Mouse (Mus musculus) gastrocnemius, adult 18-20 months (tissue): ENCODE results near the gene Olfr1389. TPM values are rescaled to one million over a fixed set of nuclear protein-coding genes. Genes with fewer than 3 reads are reported as not detected.
"Not testable (repeated sequence)": the region's sequence is repeated elsewhere in the genome, so short reads cannot be mapped to it uniquely, and the experiment has no call there.

Experiments used
- DNase-seq: peaks from one replicate; pipeline ENCODE4 v3.0.0; 2021; ENCODE audit warnings: low spot score
- long read RNA-seq, 2 experiments: library from polyadenylated mRNA; stranded (forward); transcript quantifications; one replicate each; pipeline ENCODE4 v2.0.0; 2021
- total RNA-seq, 2 experiments: library from RNA; stranded (reverse); gene quantifications; 2 replicates each; pipeline ENCODE4 v1.2.3; 2021

Gene Olfr1389
- not detected for total RNA-seq
- long read RNA-seq, experiment 1 = 0 reads
- long read RNA-seq, experiment 2 = 0 reads

GRCm38 (mm10) chr11:49422767-49423166 lies at the start of gene Olfr1389:
Olfr1389 (plus strand) TSS chr11:49423067.
- DNase-seq = no peak

DNA sequence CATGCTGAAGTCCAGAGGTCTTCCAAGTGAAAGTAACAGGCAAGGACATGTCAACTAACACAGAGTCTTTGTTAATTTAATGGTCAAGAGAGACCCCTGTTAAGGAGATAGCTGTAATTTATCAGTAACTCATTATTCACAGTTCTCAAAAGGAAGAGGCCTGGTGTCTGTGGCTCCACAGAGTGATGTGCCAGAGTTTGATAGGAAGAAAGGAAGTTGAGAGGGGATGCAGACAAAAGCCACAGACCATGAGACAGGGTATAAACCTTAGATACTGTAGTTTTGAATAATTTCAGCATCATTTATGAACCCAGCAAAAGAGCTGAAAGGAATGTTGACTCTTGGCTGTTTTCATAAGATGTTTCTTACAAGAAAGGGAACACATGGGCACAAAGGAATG lies 39.7 kb upstream of the Olfr1389 start:
- DNase-seq = no peak

GRCm38 (mm10) chr11:49386118-49386517 lies 36.7 kb upstream of the Olfr1389 start:
- not testable (repeated sequence) for DNase-seq

DNA sequence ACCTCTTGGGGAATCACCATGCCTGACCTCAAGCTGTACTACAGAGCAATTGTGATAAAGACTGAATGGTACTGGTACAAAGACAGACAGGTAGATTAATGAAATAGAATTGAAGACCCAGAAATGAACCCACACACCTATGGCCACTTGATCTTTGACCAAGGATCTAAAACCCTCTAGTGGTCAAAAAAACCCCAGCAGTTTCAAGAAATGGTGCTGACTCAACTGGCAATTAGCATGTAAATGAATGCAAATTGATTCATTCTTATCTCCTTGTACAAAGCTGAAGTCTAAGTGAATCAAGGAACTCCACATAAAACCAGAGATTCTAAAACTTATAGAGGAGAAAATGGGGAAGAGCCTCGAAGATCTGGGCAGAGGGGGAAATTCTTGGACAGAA lies 30.2 kb upstream of the Olfr1389 start:
- DNase-seq = not testable (repeated sequence)

DNA sequence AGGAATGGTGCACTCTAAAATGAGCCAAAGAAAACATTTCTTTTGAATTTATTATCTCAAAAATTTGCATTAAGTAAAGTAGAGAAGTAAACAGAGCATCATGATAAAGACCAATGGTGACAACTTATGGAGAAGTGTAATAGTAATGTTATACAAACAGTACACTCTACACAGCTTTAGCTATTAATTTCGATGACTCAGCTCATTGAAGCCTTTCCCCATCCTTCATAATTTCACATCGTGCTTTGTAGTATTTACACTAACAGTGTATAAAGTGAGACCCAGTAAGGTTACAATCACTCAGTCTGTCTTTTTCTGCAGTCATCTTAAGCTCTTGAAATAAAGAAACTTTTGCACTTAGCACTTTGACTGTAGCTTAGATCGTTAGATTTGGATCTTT lies 16.1 kb upstream of the Olfr1389 start:
- DNase-seq = no peak

DNA sequence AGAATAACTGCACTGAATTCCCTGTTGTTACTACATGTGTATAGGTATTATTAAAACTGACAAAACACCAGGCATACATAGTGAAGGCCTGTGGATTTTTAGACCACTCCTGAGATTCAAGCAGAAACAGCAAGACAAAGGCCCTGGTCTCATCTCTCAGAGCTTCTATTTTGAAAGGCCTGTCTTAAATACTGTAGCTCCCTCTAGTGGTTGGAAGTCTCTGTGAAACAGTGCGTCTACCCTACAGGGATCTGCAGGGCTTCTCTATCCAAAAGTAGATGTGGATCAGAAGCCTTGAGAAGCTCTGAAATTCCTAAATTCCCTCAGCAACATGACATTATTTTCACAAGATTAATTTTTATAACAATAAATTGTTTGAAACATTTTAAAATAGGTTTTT lies 12.3 kb upstream of the Olfr1389 start:
- no peak for DNase-seq

DNA sequence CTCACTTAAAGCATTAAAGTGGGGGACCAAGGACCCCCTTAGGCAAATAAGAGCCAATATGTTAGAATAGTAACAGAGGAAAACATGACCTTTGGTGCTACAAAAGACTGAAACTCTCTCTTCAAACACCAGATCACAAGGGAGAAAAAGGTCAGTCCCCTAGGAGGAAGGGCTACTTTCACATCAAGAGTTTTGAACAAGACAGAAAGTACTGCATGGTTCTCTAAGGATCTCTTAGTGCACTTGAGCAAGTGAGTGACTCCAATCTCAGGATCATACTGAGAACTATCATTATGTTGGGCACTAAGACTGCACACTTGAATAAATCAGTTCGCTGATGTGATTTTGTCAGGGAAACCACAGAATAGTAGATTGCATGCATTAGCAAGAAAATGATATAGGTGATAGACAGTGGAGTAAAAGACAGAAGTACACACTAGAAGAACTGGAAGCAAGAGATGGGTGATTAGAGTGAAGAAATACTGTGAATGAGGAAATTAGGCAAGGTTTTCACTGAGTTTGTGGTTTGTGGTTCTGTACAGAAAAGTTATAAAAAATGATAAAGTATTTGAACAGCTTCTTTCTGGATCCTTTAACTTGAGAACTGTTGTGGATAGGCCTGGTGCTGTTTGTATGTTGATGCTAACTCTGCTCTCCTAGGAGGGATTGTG lies 2.5 kb downstream of the Olfr1389 start:
- DNase-seq = no peak

DNA sequence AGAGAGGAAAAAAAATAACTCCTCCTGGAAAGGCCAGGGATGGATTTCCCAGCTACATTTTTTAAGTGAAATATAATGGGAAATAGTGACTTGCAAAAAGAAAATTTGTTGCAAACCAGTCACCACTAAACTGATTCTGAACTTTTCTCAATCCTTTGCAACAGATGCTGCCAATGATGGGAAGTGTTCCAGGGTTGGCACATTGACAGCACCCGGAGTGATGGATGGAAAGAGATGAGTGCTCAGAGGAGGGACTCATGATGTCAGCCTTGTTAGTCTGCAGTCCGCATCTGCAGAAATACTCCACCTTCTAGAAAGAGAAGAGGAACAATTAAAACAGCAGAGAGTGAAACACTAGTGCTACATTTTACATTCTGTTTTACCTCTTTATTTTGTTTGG lies 6.8 kb downstream of the Olfr1389 start:
- DNase-seq = no peak

GRCm38 (mm10) chr11:49436411-49436810 lies 13.5 kb downstream of the Olfr1389 start, which contains the start of gene Olfr1388:
Olfr1388 (plus strand) TSS chr11:49436624.
- no peak for DNase-seq

GRCm38 (mm10) chr11:49455043-49455442 lies 32.2 kb downstream of the Olfr1389 start, which contains the start of gene Olfr1387:
Olfr1387 (plus strand) TSS chr11:49455343.
- no peak for DNase-seq

DNA sequence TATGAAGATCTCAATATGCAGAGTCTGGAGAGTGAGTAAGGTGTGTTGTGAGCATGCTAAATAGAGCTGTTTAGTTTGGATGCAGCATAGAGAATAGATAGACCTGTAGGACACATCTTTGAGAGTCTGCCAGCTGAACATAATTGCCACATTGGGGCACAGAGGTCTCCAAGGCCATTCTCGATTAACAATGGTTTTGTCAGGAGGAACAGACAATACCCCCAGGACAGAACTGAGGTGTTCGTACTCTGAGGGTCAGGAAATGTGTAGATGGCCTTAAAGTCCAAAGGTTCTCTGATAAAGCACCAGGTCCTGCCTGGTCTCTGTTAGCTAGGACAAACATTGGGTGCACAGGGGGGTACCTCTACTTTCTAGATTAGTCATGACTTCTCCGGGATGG lies 41.9 kb downstream of the Olfr1389 start, which contains the start of gene Olfr1386:
Olfr1386 (plus strand) TSS at position 301 of the 400 bp plus-strand sequence.
- not testable (repeated sequence) for DNase-seq

Other genes with a start within 250 kb of the Olfr1389 start
- 1 to 10 TPM; 1.1 to 1.8 TPM for gene Btnl9, start 235.9 kb upstream of the Olfr1389 start, total RNA-seq
- gene Zfp62, start 219.8 kb upstream of the Olfr1389 start, total RNA-seq = 10 to 100 TPM; 27.4 to 28.3 TPM
- gene Mgat1, start 178.9 kb upstream of the Olfr1389 start, total RNA-seq = 10 to 100 TPM; 41.0 to 49.9 TPM
- gene Olfr1393, start 144.8 kb upstream of the Olfr1389 start, total RNA-seq = under 1 TPM in 1 of 2 experiments, not detected in 1; 0.09 TPM
- gene Olfr1392, start 137.8 kb upstream of the Olfr1389 start, total RNA-seq = not detected
- not detected for gene Olfr10, start 118.3 kb upstream of the Olfr1389 start, total RNA-seq
- not detected for gene Olfr1391, start 100.3 kb upstream of the Olfr1389 start, total RNA-seq
- not detected for gene Olfr1390, start 87.9 kb upstream of the Olfr1389 start, total RNA-seq
- gene Olfr1388, start 13.6 kb downstream of the Olfr1389 start, total RNA-seq = under 1 TPM in 1 of 2 experiments, not detected in 1; 0.07 TPM
- not detected for gene Olfr1387, start 32.3 kb downstream of the Olfr1389 start, total RNA-seq
- not detected for gene Olfr1386, start 42.0 kb downstream of the Olfr1389 start, total RNA-seq
- not detected for gene Olfr1385, start 66.0 kb downstream of the Olfr1389 start, total RNA-seq
- not detected for gene Olfr1384, start 83.7 kb downstream of the Olfr1389 start, total RNA-seq
- under 1 TPM in 1 of 2 experiments, not detected in 1; 0.30 TPM for gene Olfr1383, start 96.6 kb downstream of the Olfr1389 start, total RNA-seq
- not detected for gene Olfr1382, start 105.2 kb downstream of the Olfr1389 start, total RNA-seq
- not detected for gene Olfr1381, start 120.4 kb downstream of the Olfr1389 start, total RNA-seq
- not detected for gene Olfr1380, start 133.8 kb downstream of the Olfr1389 start, total RNA-seq
- gene Flt4, start 186.2 kb downstream of the Olfr1389 start, total RNA-seq = 1 to 10 TPM; 2.3 to 3.9 TPM
- not detected for gene Scgb3a1, start 240.5 kb downstream of the Olfr1389 start, total RNA-seq